Mouse (Mus musculus): ENCODE results near the gene Dock10.

Gene Dock10

GRCm38 (mm10) chr1:80472395-80472794 is 285.9 kb downstream of the Dock10 start:
- no peak for DNase-seq (ENCODE audit: low spot score in 2 of 2)

GRCm38 (mm10) chr1:80461348-80461747 is 297.0 kb downstream of the Dock10 start, which contains the start of gene Gm45261:
TSS of gene Gm45261 (minus strand) at chr1:80461448.
- no peak for DNase-seq (ENCODE audit: low spot score in 2 of 2)

GRCm38 (mm10) chr1:80459923-80460322 is 298.4 kb downstream of the Dock10 start:
- DNase-seq (ENCODE audit: low spot score in 2 of 2), result no peak

GRCm38 (mm10) chr1:80459477-80459876 is 298.9 kb downstream of the Dock10 start:
- DNase-seq (ENCODE audit: low spot score in 2 of 2), result no peak

GRCm38 (mm10) chr1:80453971-80454370 is 304.4 kb downstream of the Dock10 start:
- no peak for DNase-seq (ENCODE audit: low spot score in 2 of 2)

GRCm38 (mm10) chr1:80451914-80452549 is 306.3 kb downstream of the Dock10 start:
- no peak for DNase-seq (ENCODE audit: low spot score in 2 of 2)
